Mouse (Mus musculus) kidney, adult 8-10 months (tissue): Measurements from ENCODE around the gene Dennd1b.

Experiments
- DNase-seq, 2 experiments: peaks; one replicate each; pipeline ENCODE4 v3.0.0; 2022

Dennd1b gene

GRCm38 (mm10) chr1:138963161-138963867 lies at the start of gene Dennd1b:
TSS of gene Dennd1b (plus strand) at chr1:138963435.
- DNase-seq, result peak; percentile 71 to 73

GRCm38 (mm10) chr1:138915596-138915995 lies 47.6 kb upstream of the Dennd1b start:
- no peak for DNase-seq

GRCm38 (mm10) chr1:138919601-138920000 lies 43.6 kb upstream of the Dennd1b start:
- DNase-seq, result no peak

GRCm38 (mm10) chr1:138920082-138920481 lies 43.2 kb upstream of the Dennd1b start:
- no peak for DNase-seq

- DNase-seq, result no peak
Measured at GRCm38 (mm10) chr1:138920799-138921198, 42.4 kb upstream of the Dennd1b start.

GRCm38 (mm10) chr1:138922886-138923285 lies 40.3 kb upstream of the Dennd1b start:
- DNase-seq, result no peak

- no peak for DNase-seq
Measured at GRCm38 (mm10) chr1:138924282-138924681, 39.0 kb upstream of the Dennd1b start.

GRCm38 (mm10) chr1:138928671-138929483 lies 34.4 kb upstream of the Dennd1b start:
- peak; percentile 71 to 81 for DNase-seq

- no peak for DNase-seq
Measured at GRCm38 (mm10) chr1:138929985-138930384, 33.2 kb upstream of the Dennd1b start.

GRCm38 (mm10) chr1:138930856-138931255 lies 32.4 kb upstream of the Dennd1b start:
- no peak for DNase-seq

- DNase-seq, result no peak
Measured at GRCm38 (mm10) chr1:138936169-138936568, 27.1 kb upstream of the Dennd1b start.

- no peak for DNase-seq
Measured at GRCm38 (mm10) chr1:138937686-138938370, 25.4 kb upstream of the Dennd1b start.

GRCm38 (mm10) chr1:138939579-138940139 lies 23.6 kb upstream of the Dennd1b start:
- no peak for DNase-seq

- DNase-seq, result no peak
Measured at GRCm38 (mm10) chr1:138940407-138940806, 22.8 kb upstream of the Dennd1b start.

- DNase-seq, result no peak
Measured at GRCm38 (mm10) chr1:138952173-138952572, 11.1 kb upstream of the Dennd1b start.

- DNase-seq, result no peak
Measured at GRCm38 (mm10) chr1:138954978-138955377, 8.3 kb upstream of the Dennd1b start.

GRCm38 (mm10) chr1:138955455-138955854 lies 7.8 kb upstream of the Dennd1b start:
- DNase-seq, result no peak

GRCm38 (mm10) chr1:138956511-138956910 lies 6.7 kb upstream of the Dennd1b start:
- DNase-seq, result no peak

GRCm38 (mm10) chr1:138957111-138957510 lies 6.1 kb upstream of the Dennd1b start:
- no peak for DNase-seq

GRCm38 (mm10) chr1:138958863-138959262 lies 4.4 kb upstream of the Dennd1b start:
- DNase-seq, result no peak

- DNase-seq, result no peak
Measured at GRCm38 (mm10) chr1:138959903-138960483, 3.2 kb upstream of the Dennd1b start.

GRCm38 (mm10) chr1:138962266-138963101 lies 751 bp upstream of the Dennd1b start:
- DNase-seq, result no peak
